ENCODE assay signal across 24 mouse cellular contexts in the genomic region with DNA sequence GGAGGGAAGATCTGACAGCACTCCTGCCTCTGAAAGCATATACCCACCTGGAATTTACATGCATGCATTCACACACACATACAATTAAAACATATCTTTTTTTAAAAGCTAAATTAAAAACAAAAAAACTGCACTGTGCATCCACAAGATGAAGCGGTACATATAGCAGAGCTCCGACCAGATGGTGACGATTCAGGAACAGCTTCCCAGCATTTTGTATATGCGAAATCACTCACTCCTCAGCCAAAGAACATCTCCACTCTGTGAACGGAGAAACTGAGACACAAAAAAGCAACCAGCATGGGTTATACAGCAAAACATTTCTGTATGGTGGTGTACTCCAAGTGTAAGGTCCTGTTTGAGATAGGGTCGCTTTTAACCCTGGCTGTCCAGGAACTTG.
"Had no signal": no experiment of that assay in that cellular context is flagged by ENCODE, and none has a peak within 500 bp of the region (broad histone marks: within the 10 kb centered on the region; RNA-seq: fewer than 3 reads in every experiment).

No protein-coding gene starts in this region.

- H3K27me3 ChIP-seq: limb, embryonic 13.5 days; liver, embryonic 12.5 days; liver, embryonic 15.5 days; lung, embryonic 15.5 days; megakaryocyte, embryonic 14.5 days; midbrain, embryonic 13.5 days; neural tube, embryonic 12.5 days; neural tube, embryonic 15.5 days; stomach, embryonic 15.5 days had no signal

- H3K4me3 ChIP-seq: layer of hippocampus, adult 2 months; limb, embryonic 10.5 days; limb, embryonic 13.5 days; liver, embryonic 12.5 days; liver, embryonic 15.5 days; lung, embryonic 15.5 days; midbrain, embryonic 10.5 days; midbrain, embryonic 13.5 days; neural tube, embryonic 12.5 days; neural tube, embryonic 15.5 days; stomach, embryonic 15.5 days had no signal

- H3K36me3 ChIP-seq: liver, embryonic 15.5 days; lung, embryonic 15.5 days; neural tube, embryonic 12.5 days; neural tube, embryonic 15.5 days; stomach, embryonic 15.5 days had no signal

- DNase-seq: kidney, adult 9 months; kidney, postnatal 14 days; layer of hippocampus, adult 9-11 months; liver; lung, adult 18-20 months; lung, postnatal 10 days; lung, postnatal 36 days; right cerebral cortex, adult 18-20 months; right cerebral cortex, postnatal 14 days; right cerebral cortex, postnatal 4 days; thymus, adult 18-20 months; thymus, postnatal 36 days had no signal

- ATAC-seq: liver, embryonic 12.5 days; midbrain, embryonic 13.5 days had no signal

- H3K4me1 ChIP-seq: limb, embryonic 13.5 days; liver, embryonic 12.5 days; liver, embryonic 15.5 days; lung, embryonic 15.5 days; neural tube, embryonic 12.5 days; neural tube, embryonic 15.5 days; stomach, embryonic 15.5 days had no signal

- H3K9me3 ChIP-seq: limb, embryonic 10.5 days; limb, embryonic 13.5 days; liver, embryonic 12.5 days; liver, embryonic 15.5 days; lung, embryonic 15.5 days; midbrain, embryonic 10.5 days; midbrain, embryonic 13.5 days; neural tube, embryonic 12.5 days; neural tube, embryonic 15.5 days; stomach, embryonic 15.5 days had no signal

- H3K27ac ChIP-seq: layer of hippocampus, adult 2 months; limb, embryonic 10.5 days; limb, embryonic 13.5 days; liver, embryonic 12.5 days; liver, embryonic 15.5 days; lung, embryonic 15.5 days; midbrain, embryonic 10.5 days; midbrain, embryonic 13.5 days; neural tube, embryonic 12.5 days; neural tube, embryonic 15.5 days; stomach, embryonic 15.5 days had no signal

- H3K4me2 ChIP-seq: limb, embryonic 13.5 days; liver, embryonic 12.5 days; liver, embryonic 15.5 days; lung, embryonic 15.5 days; midbrain, embryonic 13.5 days; neural tube, embryonic 12.5 days; neural tube, embryonic 15.5 days; stomach, embryonic 15.5 days had no signal

- H3K9ac ChIP-seq: limb, embryonic 13.5 days; liver, embryonic 12.5 days; liver, embryonic 15.5 days; lung, embryonic 15.5 days; midbrain, embryonic 13.5 days; neural tube, embryonic 12.5 days; neural tube, embryonic 15.5 days; stomach, embryonic 15.5 days had no signal
